Mouse (Mus musculus): ENCODE results near the gene Dgat2l6.

Gene Dgat2l6

DNA sequence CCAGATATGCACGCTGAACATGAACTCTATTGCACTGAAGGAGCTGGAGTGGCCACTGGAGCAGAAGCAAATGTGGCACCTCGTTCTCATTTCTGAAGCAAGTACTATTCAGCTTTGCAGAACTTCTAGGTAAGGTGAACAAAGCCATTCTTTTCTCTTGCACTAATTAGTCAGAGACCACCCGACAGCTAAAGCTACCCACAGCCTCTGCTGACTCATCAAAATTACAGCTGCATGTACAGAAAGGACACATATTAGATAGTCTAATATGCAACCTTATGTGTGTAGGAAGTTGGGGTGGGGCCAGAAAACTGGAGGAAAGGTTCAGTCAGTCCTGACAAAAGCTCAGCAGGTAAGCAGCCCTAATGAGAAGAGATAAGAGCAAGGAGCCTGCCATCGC is at the start of gene Dgat2l6:
TSS of gene Dgat2l6 (plus strand) at position 368 of the 400 bp plus-strand sequence.
- DNase-seq: no peak

DNA sequence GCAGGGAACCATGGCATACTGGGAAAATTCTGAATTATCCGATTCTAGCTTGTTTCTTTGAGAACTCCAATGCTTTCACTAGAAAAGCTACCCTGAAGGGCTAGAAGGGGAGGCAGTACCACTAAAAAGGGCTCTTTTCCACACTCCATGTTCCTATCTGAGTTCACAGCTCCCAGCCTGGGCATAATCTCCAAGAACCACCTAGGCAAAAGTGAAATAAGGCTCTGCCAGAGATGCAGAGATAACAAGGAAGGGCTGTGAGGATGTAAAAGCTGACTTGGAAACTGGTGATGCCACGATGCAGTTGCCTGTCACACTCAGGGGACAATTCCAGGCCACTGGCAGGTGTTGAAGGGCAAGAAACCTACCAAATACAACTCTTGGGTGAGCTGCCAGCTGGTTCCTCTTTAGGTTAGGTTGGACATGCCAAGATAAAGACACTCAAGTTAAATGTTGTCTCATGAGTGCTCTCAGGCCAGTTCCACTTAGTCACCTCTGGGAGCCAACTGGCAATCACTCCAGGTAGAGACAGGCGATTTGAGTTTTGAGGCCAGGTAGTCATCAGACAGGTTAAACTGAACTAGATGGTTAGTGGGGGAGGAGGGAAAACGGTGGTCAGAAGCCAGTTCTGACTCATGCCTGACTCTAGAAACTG is 48.9 kb upstream of the Dgat2l6 start:
- DNase-seq: no peak

DNA sequence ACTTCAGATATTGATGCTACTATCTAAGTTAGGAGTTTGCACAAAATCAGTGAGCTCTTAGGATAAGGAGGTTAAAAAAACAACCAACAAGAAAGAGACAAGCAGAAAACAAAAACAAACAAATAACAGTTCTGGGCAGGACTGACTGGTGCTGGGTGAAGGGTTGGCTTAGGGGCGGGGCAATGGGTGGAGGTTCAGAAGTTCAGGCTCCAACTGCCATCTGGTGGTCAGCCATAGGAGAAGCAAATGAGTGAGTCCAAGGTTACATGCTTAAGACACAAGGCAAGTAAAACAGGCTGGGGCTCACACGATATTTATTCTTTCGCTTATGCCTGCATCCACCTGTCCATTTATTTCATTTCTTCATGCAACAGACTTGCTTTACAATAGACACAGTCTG is 44.3 kb upstream of the Dgat2l6 start:
- peak; percentile 32 for DNase-seq

DNA sequence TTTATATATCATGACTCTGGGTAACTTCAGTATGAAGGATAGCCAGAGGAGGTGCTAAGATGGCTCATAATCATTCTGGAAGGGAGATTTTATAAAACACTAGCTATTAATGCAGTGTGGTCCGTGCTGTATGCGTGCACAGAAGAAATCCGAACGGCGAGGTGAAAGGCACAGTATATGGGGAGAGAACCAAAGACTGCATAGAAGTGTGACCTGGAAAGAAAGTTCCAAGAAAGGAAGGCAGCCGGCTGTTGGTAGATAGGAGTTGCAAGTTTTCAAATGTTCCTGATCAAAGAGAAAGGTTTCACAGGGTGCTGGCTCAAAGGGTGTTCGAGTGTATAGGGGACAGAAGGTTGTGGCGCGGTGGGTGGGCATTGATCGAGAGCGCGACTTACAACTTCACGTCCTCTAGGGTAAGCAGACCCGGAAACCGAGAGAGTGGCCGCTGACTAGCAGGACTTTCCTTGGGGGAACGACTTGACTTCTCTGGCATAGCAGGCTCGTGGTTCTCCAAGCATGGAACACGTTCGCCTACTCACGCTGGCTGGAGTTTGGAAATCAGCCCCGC is 31.1 kb upstream of the Dgat2l6 start:
- DNase-seq: no peak

DNA sequence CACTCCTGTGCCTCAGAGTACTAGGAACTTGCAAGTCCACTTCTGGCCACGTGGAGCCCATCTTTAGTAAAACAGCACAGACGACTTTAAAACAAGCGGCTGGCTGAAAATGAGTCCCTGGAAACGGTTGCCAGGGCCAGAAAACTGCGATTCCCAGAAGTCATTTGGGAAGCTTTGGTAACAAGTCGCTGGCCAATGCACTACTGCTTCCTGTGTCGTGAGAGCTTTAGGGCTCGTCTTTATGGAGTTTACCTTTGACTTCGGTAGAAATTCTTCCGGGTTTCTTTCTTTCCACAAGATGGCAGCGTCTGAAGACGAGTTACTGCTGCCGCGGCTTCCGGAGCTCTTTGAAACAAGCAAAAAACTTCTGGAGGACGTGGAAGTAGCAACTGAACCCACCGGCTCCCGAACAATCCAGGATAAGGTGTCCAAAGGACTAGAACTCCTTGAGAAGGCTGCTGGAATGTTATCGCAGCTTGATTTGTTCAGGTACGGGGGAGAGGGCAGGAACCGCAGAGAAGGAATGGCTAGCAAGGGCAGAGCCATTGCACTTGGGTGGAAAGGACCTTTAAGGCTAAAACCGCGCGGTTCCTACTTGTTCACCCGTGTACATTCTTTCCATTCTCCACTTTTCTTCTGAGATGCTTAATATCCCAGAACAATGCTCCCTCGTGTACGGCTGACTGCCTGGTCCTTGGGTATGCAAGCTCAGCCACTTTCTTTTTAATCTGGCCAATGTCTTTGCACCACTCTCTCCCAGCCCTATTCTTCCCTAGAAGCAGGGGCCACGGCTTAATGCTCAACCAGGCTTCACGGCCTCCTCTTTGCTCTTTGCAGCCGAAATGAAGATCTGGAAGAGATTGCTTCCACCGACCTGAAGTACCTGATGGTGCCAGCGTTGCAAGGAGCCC is 30.3 kb upstream of the Dgat2l6 start, which contains the start of gene Igbp1:
TSS of gene Igbp1 (plus strand) at position 224 of the 911 bp plus-strand sequence.
- peak; percentile 73 for DNase-seq

DNA sequence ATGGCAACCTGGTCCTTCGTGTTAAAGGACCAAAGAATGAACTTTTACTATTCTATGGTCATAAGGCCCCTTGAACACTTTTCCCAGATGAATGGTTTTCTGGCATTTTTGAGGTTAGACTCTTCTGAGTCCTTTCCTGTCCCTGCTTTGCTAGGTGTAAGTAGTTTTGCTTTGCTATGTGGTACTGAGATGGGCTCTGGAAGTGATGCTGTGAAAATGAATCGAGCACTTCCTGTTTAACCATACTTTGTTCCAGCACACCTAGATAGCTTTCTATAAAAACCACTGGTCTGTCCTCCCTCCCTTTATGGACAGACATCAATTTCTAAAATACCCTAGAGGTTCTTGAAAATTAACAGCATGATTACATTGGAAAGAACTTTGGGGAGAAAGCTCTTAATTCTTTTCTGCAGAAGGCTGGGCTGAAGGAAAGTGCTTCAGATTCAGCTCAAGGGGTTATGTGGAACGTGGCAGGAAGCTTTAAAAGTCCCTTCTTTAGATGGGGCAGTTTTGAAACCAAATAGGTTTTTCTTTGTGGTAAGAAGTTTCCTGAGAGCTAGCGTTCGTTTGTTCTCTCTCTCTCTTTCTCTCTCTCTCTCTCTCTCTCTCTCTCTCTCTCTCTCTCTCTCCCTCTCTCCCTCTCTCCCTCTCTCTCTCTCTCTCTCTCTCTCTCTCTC is 20.3 kb upstream of the Dgat2l6 start:
- no peak for DNase-seq

DNA sequence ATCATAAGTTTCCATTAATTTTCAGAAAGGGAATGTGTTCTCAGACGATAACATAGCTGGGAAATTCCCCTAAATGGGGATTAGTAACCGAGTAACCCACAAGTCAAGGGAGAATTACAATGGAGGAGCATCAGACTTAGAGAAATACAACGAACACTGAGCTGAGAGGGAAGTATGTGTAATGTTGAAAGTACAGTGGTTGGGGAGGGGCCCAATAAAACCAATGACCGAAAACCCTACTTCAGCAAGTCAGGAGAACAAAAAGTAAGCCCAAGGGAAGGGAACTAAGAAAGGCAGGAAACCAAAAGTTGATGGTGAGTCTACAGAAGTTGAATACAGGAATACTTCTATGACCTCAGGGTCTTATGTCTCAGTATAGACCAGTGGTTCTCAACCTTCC is 16.5 kb upstream of the Dgat2l6 start:
- no peak for DNase-seq

DNA sequence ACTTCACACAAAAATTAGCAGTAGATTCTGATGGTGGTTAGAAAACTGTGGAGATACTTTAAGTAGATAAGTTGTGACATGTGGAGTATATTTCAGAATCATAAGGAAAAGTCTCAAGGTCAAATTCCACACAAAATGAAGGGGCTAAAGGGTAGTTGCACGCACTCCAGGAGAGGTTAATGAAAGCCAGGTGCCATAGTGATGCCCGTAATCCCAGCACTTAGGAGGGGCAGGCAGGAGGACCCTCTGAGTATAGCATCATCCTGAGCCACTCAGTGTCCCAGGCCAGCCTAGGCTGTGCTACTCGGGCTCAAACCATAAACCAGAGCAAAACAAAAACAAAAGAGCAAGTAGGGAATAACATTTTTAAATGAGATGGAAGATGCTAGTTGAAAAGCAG is 14.7 kb upstream of the Dgat2l6 start:
- no peak for DNase-seq

DNA sequence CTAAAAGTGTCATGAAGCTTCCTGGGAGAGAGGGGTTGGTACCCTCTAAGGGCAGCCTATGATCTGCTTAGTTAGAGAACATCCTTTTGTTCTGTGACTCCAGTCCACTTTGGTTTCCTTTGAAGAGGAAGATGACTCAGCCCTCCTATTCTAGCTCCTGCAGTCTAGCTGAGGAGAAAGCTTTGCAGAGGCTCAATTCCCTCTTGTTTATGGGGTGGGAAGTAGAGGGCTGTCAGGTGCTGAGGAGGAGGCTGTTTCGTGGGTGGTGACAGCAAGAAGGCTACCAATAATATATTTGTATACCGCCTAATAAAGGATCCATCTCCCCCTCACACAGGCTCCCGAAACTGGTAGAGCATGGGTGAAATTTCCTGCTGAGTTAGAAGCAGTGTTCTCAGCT is 8.0 kb upstream of the Dgat2l6 start:
- DNase-seq: peak; percentile 17

DNA sequence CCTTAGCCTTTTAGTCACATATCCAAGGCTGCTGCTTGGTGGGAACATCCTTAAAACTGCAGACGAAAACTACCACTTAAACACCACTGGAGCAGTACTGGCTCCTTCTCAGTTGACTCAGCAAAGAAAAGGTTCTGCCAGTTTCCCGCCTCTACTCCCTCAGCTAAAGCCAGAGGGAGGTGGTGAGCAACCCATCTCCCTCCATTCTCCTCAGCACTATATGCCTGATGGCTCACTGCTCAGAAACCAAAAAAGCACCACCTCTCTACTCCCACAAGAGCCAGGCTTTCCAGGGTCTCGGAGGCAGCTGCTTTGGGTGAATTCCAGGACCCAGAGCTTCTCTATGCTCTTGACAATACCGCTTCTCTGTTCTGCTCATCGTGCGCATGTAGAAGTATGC is 7.0 kb upstream of the Dgat2l6 start:
- peak; percentile 24 for DNase-seq

DNA sequence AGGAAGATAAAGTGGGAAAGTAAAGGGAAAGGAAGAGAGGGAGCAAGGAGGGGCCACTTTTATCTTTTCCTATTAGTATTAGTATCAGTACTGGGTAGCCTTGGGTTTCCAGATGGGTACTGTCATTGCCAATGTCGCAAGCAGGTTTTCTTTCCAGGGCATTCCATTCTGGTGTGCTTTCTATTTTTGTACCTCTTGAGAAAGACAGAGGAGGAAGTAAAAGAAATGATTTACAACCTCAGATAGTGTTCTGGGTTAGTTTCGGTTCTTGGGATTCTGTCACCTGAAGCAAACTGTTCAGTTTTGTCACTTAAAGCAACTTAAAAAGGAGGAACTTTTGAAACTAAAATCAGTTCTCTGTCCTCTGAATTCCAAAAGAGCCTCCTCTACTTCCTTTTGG is 6.1 kb upstream of the Dgat2l6 start:
- no peak for DNase-seq

DNA sequence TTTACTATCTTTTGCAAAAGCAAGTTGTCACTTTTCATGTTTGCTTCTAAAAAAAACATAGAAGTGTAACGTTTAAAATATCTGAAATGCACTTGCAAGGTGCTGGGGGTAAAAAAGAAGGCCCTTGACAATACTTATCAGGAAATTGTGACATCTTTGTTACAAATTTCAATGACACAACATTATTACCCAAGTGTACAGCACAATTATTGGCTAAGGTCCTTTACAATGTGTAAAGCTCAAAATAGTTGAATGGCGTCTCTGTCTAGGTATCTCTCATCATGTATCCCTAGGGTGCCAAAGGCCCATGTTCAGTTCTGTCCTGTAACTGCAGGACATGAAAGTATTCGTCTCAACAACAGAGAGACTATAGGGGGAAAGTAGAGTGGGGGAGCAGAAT is 31.4 kb downstream of the Dgat2l6 start:
- no peak for DNase-seq

DNA sequence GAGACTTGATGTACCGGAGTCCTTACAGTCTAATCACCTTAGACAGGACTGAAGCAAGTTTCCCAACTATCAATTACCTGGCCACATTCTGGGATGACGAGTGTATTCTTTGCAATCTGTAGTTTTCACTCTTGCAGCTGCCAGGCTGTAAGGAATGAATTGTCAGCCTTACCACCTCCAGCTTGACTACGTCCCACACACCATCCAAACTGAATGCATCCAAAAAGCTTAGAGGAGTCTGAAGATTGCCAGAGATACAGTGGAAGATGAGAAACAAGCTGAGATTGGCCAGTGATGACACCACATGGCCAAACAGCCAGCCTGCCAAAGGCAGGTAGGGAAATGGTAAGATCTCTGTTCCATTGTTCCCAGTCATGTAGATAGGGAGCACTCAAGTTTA is 41.1 kb downstream of the Dgat2l6 start:
- DNase-seq: peak; percentile 6

DNA sequence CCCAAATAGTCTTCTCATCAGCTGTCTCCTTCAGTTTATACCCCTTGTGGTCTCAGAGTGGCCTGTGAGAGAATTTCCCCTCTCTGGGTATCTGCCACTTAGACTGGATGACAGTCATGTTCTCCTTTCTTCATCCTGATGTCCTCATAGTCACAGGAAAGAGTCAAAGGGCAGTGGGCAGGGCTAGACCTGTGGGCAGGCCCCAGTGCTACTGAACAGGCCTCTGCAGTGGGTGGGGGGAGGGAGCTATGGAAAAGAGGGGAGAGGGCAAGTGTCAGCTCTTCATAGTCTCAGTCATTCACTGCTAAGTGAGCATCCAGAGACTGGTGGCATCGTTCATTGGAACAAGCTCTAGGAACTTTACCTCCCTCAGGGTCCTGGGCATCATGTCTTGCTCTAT is 47.3 kb downstream of the Dgat2l6 start, which contains the start of gene Awat1:
TSS of gene Awat1 (plus strand) at position 301 of the 400 bp plus-strand sequence.
- DNase-seq: no peak

DNA sequence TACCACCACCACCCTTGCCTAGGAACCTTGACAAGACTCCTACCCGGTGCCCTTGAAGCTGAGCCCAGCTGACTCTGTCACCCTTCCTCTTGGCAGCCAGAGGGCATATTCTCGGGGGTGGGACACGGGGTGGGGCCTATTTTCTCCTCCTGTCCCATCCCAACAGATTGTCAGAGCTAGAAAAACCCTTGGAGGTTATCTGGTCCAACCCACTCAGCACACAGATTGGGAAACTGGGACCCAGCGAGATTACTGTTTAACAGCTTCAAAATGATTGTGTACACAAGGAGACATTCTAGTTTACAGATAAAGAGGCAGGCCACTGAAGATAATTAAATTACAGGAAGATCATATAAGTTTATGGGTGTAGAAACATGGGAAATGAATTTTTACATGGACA is 70.2 kb downstream of the Dgat2l6 start, which contains the start of gene P2ry4:
TSS of gene P2ry4 (minus strand) at position 79 of the 400 bp plus-strand sequence.
- no peak for DNase-seq
